Mouse (Mus musculus) G1E (cell line): ENCODE data around the gene Mrpl2. TPM values are rescaled to one million over a fixed set of nuclear protein-coding genes. Genes with fewer than 3 reads are reported as not detected.
A peak's percentile ranks its signal among the peaks of the same experiment; 100 is the strongest.

Experiments used
- ATAC-seq: 2 replicates; pipeline ENCODE4 v1.8.0; 2016; ENCODE audit warnings: mild to moderate bottlenecking; ENCODE audit not compliant: insufficient number of reproducible peaks, poor library complexity, low FRiP score, severe bottlenecking; ENCODE audit errors: extremely low read depth
- DNase-seq: peaks from one replicate; pipeline ENCODE4 v3.0.0; 2012; ENCODE audit warnings: low spot score
- H3K27me3 ChIP-seq: 2 replicates; pipeline ENCODE4 v1.6.1; 2012; ENCODE audit warnings: mild to moderate bottlenecking, low read length, inconsistent platforms; ENCODE audit not compliant: insufficient read depth
- H3K36me3 ChIP-seq: replicated peaks from 2 replicates; pipeline ENCODE3; 2012; ENCODE audit warnings: mild to moderate bottlenecking, inconsistent platforms
- H3K4me1 ChIP-seq: 2 replicates; pipeline ENCODE4 v1.6.1; 2012; ENCODE audit warnings: low read depth, low read length, inconsistent platforms, mixed read lengths; ENCODE audit not compliant: insufficient read depth
- H3K4me3 ChIP-seq: 2 replicates; pipeline ENCODE4 v1.5.1; 2012; ENCODE audit warnings: low read depth, mild to moderate bottlenecking, inconsistent platforms, low read length, moderate library complexity, mixed read lengths
- H3K9me3 ChIP-seq: replicated peaks from 2 replicates; pipeline ENCODE4 v1.6.1; 2012; ENCODE audit warnings: inconsistent platforms
- CTCF ChIP-seq: IDR thresholded peaks from 2 replicates; pipeline ENCODE4 v1.5.1; 2012; ENCODE audit warnings: low read depth, low read length, inconsistent platforms, mixed read lengths
- GATA1 ChIP-seq: IDR thresholded peaks from 2 replicates; pipeline ENCODE4 v1.6.1; 2012; ENCODE audit warnings: borderline replicate concordance, low read length, inconsistent platforms, mixed read lengths
- GATA2 ChIP-seq: IDR thresholded peaks from 2 replicates; pipeline ENCODE4 v1.6.1; 2012; ENCODE audit warnings: low read depth, low read length, inconsistent platforms, borderline replicate concordance
- POLR2AphosphoS5 ChIP-seq: IDR thresholded peaks from 2 replicates; pipeline ENCODE4 v1.6.1; 2012; ENCODE audit warnings: low read depth, low read length, inconsistent platforms; ENCODE audit not compliant: insufficient replicate concordance
- TAL1 ChIP-seq: conservative IDR thresholded peaks from 2 replicates; pipeline ENCODE4 v1.6.1; 2012; ENCODE audit warnings: low read depth, low read length, inconsistent platforms, mixed read lengths
- polyA plus RNA-seq: library from polyadenylated mRNA; stranded (reverse); fragments of >175 nt; gene quantifications from 2 replicates; pipeline ENCODE4 v1.2.3, GENCODE M21; 2012
- total RNA-seq, 2 experiments: library from RNA; stranded (forward) in 1 of 2; stranded (reverse) in 1 of 2; fragments of 200-1000 nt in 1 of 2; fragments of >200 nt in 1 of 2; fragmentation: Nextera tagmentation in 1 of 2; gene quantifications; 2 replicates each; pipeline ENCODE4 v1.2.3; 2014 to 2017

The Mrpl2 gene
- total and polyA plus RNA-seq, 3 experiments = 44.7 to 853 (median 76.3) TPM

GRCm38 (mm10) chr17:46673850-46674529, 28.0 kb downstream of the Mrpl2 start, which contains the start of gene Rrp36:
Gene Rrp36 (minus strand): TSS chr17:46674352.
- Histone ChIP-seq H3K27me3 (no peaks in the 10 kb centered on the region), H3K36me3 (peaks cover 88% of the 10 kb centered on the region), H3K4me1 (peaks cover 58% of the 10 kb centered on the region), H3K9me3 (no peaks in the 10 kb centered on the region), H3K4me3 (peak within 1 kb of the TSS; percentile 77)
- no peak for TF ChIP-seq CTCF
- peak; percentile 95 for ATAC-seq
- peak; percentile 96 for DNase-seq

- ATAC-seq (no peak), DNase-seq (no peak)
- H3K4me1 ChIP-seq = peaks cover 64% of the 10 kb centered on the region
- H3K4me3 ChIP-seq = peak overlapping the region; percentile 77
- TF ChIP-seq TAL1 = no peak
- TF ChIP-seq GATA1 = no peak
- TF ChIP-seq POLR2AphosphoS5 = no peak
- TF ChIP-seq CTCF = no peak
- TF ChIP-seq GATA2 = no peak
- no peaks in the 10 kb centered on the region for H3K27me3 ChIP-seq
- H3K36me3 ChIP-seq = peaks cover 83% of the 10 kb centered on the region
- no peaks in the 10 kb centered on the region for H3K9me3 ChIP-seq
Observed at GRCm38 (mm10) chr17:46674530-46675283, 28.7 kb downstream of the Mrpl2 start.

GRCm38 (mm10) chr17:46678416-46678815, 32.4 kb downstream of the Mrpl2 start, which contains the start of gene Mea1:
Gene Mea1 (plus strand): TSS chr17:46678793.
- H3K27me3 ChIP-seq = no peaks in the 10 kb centered on the region
- ATAC-seq = no peak

GRCm38 (mm10) chr17:46678911-46679310, 32.9 kb downstream of the Mrpl2 start:
- no peak for DNase-seq
- Histone ChIP-seq H3K36me3 (peaks cover 73% of the 10 kb centered on the region), H3K9me3 (no peaks in the 10 kb centered on the region), H3K27me3 (no peaks in the 10 kb centered on the region), H3K4me3 (peak overlapping the region; percentile 87; the same call in 1 of the 2 replicates), H3K4me1 (peaks cover 63% of the 10 kb centered on the region)
- no peak for ATAC-seq
- no peak for TF ChIP-seq POLR2AphosphoS5
- no peak for TF ChIP-seq CTCF
- no peak for TF ChIP-seq GATA1
- no peak for TF ChIP-seq GATA2
- no peak for TF ChIP-seq TAL1

More at GRCm38 (mm10) chr17:46678416-46678815, 32.4 kb downstream of the Mrpl2 start, which contains the start of gene Mea1:
- Histone ChIP-seq H3K36me3 (peaks cover 68% of the 10 kb centered on the region), H3K9me3 (no peaks in the 10 kb centered on the region), H3K4me1 (peaks cover 63% of the 10 kb centered on the region), H3K4me3 (peak within 1 kb of the TSS; percentile 87)
- no peak for TF ChIP-seq POLR2AphosphoS5
- TF ChIP-seq TAL1 = no peak
- no peak for TF ChIP-seq GATA1
- TF ChIP-seq CTCF = no peak
- TF ChIP-seq GATA2 = no peak
- DNase-seq = no peak

GRCm38 (mm10) chr17:46679843-46680759, 34.1 kb downstream of the Mrpl2 start:
- no peaks in the 10 kb centered on the region for H3K27me3 ChIP-seq
- peaks cover 57% of the 10 kb centered on the region for H3K4me1 ChIP-seq
- TF ChIP-seq GATA1 (no peak), CTCF (no peak; the same call in 1 of the 2 replicates), TAL1 (no peak), GATA2 (no peak), POLR2AphosphoS5 (no peak)
- peaks cover 76% of the 10 kb centered on the region for H3K36me3 ChIP-seq
- DNase-seq = peak; percentile 53
- peak overlapping the region; percentile 87 for H3K4me3 ChIP-seq
- H3K9me3 ChIP-seq = no peaks in the 10 kb centered on the region
- no peak for ATAC-seq
